Mouse (Mus musculus): ENCODE data around the gene Hyal4.

Hyal4 gene

DNA sequence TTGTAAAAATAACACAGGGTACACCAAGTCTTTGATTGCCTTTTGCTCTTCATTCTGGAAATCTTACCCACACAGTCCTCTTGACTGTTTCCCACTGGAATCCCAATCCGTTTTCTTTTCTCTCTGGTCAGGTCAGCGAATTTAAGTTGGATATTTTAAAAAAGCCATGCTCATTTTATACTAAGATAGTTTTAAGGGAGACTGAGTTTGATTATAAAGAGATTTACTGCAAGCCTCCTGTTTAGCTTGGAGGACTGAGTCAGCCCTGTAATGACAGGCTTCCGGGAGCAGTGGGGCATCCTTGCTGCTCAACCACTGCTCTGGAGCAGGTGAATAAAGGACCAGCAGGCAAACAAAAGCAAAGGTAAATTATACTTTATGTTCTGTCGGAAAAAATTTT, at the start of gene Hyal4:
TSS of gene Hyal4 (plus strand) at position 301 of the 400 bp plus-strand sequence.
- DNase-seq: no peak

DNA sequence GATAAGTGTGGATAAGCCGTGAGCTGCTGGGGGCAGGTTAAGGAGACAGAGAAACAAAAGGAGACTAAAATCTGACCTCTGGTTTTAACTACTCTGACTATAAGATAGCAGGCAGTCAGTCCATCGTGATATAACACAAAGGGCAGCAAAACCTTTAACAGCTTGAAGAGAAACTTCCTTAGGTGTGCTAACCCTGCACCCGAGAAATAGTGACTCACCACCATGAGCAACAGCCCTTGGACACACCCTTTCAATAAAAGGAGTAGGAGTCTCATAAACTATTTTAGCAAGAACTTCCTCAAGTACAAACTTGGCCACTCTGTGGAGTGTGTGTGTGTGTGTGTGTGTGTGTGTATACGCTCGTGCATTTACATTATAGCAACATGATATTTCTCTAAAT, 41.0 kb upstream of the Hyal4 start:
- DNase-seq: no peak

DNA sequence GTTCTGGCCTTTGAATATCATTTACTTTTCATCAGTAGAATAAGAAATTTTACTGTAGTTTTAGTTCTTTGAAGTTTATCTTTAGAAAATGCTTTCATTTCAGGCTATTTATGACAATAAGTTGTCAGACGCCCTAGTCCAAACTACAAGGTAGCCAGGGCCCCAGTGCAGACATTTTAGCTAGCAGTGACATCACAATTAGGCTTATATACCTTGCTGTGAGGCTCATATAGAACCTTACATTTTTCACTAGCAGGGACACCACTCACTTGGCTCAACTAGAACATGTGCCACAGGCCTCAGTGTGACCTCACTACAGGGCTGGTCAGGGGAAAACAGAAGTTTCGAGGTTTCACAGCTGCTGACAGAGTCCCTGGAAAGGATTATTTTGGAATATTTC, 40.6 kb upstream of the Hyal4 start:
- no peak for DNase-seq

DNA sequence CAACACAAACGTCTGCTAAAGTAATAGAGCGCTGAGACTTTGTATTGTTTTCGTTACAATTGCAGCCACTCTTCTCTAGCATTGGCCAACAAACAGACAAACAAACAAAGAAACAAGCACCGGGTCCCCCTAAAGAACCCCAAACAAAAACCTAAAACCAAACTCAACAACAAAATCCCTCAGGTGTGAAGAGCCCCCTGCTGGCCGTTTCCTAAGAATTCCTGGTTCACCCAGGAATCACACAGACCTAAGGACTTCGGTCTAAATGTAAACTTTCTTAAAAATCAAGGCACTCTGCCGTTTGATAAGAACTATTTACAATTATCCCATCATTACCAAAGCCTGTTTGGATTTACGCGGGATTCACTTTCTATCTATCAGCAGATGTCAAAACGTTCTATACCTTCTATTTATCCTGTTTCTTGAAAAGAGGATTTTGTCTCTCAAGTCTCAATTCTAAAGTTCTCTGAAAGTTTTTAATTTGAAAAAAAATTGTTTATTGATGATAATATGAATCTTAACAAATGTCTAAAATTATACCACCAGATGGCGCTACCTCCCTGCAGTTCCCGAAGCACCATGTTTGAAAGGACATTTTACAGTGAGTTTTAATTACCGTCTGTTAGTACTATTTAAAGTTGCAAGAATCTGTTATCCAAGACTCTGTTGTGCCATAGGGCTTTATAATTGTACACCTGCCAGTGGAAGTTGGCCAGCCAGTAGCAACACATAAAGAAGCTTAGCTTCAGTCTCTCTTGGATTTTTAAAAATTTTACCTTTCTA, 26.6 kb upstream of the Hyal4 start:
- DNase-seq: peak; percentile 36

DNA sequence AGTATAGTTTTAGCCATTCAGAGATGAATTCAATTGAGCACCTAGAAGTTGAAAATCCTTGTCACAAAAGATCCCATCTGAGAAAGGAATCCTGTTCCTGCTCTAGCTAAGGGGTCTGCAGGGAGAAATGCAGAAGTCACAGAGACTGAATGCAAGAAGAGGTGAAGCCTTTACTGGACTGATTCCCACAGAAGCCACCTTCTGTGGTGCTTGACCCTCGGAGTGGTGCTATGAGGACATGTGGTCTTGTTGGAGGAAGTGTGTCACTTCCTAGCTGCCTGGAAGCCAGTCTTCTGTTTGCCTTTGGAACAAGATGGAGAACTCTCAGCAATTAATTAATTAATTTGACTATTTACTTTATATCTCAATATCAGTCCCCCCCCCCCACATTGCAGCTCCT, 20.0 kb upstream of the Hyal4 start:
- no peak for DNase-seq

DNA sequence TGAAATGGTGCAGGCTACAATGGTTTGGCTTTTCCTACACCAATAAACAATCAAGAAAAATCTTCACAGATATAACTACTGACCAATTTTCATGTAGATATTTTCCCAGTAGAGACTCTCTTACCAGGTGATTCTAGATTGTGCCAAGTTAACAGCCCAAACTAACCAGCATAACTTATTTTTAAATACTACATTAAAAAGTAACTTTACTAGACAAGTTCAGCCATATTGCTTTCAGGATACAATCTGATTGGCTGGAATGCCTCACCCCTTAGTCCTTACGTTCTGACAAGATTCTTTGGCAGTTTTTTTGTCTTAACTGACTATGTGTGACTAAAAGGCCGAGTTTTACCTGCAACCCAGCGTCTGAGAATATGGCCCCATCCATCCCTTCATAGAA, 15.2 kb upstream of the Hyal4 start, which contains the start of gene Hyal6:
TSS of gene Hyal6 (plus strand) at position 301 of the 400 bp plus-strand sequence.
- no peak for DNase-seq

DNA sequence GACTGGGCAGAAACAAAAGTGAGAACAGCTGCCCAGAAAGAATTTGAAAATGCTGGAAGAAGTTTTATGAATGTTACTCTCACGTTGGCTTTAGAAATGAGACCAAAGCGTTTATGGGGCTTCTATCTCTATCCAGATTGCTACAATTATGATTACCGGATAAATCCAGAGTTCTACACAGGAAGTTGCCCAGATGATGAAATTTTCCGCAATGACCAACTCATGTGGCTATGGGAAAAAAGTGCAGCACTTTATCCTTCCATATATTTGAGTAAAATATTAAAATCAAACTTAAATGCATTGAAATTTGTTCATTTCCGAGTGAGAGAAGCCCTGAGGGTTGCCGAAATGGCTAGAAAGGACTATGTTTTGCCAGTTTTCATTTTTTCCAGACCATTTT, 13.6 kb upstream of the Hyal4 start:
- no peak for DNase-seq

DNA sequence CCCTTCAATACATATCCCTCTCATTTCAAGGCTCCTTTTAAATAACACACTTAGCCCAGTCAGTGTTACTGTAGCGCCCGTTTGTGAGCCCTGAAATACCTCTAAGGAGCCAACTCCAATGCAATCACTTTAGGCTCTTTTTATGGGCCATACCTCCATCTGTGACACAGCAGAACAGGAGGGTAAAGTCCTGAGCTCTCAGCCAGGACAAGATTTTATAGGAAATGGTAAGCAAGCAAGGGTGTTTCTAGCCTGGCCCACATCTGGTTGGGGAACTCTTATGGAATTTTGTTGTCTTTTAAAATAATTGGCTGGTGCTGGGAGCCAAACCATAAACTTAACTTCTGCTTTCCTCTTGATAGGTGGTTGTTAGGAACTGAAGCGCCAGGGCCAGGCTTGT, 11.2 kb downstream of the Hyal4 start:
- DNase-seq: no peak

DNA sequence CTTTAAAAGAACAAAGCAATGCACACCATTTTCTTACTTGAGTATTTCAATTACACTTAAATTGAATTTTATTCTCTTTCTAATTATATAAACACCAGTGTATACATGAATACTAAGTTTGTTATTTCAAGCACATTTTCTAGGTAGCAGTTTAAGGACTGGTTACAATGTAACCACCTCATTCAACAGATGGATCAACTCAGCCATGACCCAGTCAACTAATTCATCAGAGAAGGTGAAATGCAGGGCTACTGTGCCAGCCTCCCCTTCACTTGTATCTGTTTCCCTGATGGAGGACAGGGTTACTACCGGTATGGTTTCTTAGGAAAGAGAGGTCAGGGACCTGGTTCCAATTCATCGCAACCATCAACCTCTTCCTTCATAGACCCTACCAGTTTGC, 18.1 kb downstream of the Hyal4 start:
- no peak for DNase-seq

DNA sequence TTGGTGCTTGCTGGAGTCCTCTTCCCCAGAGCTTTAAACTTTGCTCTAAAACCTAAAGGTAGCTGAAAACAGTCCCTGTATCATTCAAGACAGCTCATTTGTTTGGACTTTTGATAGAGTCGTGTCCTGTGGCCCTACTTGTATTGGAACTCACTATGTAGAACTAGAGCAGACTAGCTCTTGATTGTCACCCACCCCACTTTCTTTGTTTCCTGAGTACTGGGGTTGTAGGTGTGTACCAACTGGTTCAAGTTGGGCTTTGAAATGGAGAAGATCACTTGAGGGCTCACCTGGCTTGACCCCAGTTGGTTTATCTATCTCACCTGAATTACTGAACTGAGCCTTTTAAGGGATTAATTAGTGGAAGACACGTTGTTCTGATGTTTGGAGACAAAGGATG, 31.1 kb downstream of the Hyal4 start:
- DNase-seq: no peak

DNA sequence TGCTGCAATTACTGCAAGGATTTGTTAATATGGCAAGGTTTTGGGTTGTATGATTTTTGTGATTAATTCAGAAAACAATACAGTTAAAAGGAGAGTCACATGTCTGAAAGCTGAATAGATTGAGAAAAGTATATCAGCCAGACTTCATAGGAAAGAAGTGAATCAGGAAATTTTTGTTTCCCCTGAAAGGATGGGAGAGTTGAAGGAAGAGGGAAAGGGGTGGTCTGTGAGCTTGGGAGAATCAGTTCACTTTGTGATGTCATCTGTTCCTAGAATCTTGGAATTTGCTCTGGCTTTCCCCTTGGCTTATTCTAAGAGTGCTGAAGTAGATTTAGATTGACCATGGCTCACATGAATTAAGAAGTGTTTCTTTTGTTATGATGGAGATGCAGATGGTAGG, 42.8 kb downstream of the Hyal4 start, which contains the start of gene Spam1:
TSS of gene Spam1 (plus strand) at position 301 of the 400 bp plus-strand sequence.
- no peak for DNase-seq

All from cerebellum, adult 9-10 months (tissue).